Mouse (Mus musculus) embryonic fibroblast, embryonic 13.5 days (primary cell): ENCODE results near the gene Sugp1.

Experiments used
- CTCF ChIP-seq: IDR thresholded peaks from 2 replicates; pipeline ENCODE4 v1.5.1; 2011; ENCODE audit warnings: mild to moderate bottlenecking, control low read depth, low read length, moderate library complexity, borderline replicate concordance; ENCODE audit not compliant: insufficient read depth
- POLR2A ChIP-seq: IDR thresholded peaks from 2 replicates; pipeline ENCODE4 v1.6.1; 2011; ENCODE audit warnings: low read depth, mild to moderate bottlenecking, control low read depth, low read length, moderate library complexity

- TF ChIP-seq CTCF (no peak), POLR2A (no peak)
Observed at GRCm38 (mm10) chr8:70087237-70087636, 44.6 kb downstream of the Sugp1 start.
